Mouse (Mus musculus): ENCODE measurements around the gene Ndufaf7. TPM values are rescaled to one million over a fixed set of nuclear protein-coding genes. Genes with fewer than 3 reads are reported as not detected.

The Ndufaf7 gene
- polyA plus RNA-seq, 1 experiment from 2014 or later, result 46.5 TPM

- Histone ChIP-seq H3K27ac (replicated peaks; ENCODE audit: low read depth, low read length) (no peak overlapping the region), H3K4me3 (ENCODE audit: low read depth, low read length) (peak overlapping the region; percentile 90), H3K27me3 (ENCODE audit: control insufficient read depth, insufficient read depth, low read length) (no peaks in the 10 kb centered on the region), H3K4me2 (ENCODE audit: low read depth, severe bottlenecking) (peak overlapping the region; percentile 61), H3K9me3 (ENCODE audit: control insufficient read depth, low read length) (no peaks in the 10 kb centered on the region), H3K4me1 (ENCODE audit: control insufficient read depth, insufficient read depth, low read length) (no peaks in the 10 kb centered on the region), H3K36me3 (ENCODE audit: control insufficient read depth, insufficient read depth, low read length) (peaks cover 13% of the 10 kb centered on the region), H3K9ac (ENCODE audit: low read length) (peak overlapping the region; percentile 51)
- ATAC-seq (ENCODE audit: insufficient number of reproducible peaks, low FRiP score, low TSS enrichment, low read depth), result peak; percentile 50; the same call in 1 of the 2 replicates
- peak; percentile 24 for DNase-seq (ENCODE audit: low spot score)
- 10% methylated on average over 26 of the region's 26 CpGs for WGBS
Measured at GRCm38 (mm10) chr17:78937229-78937853, 405 bp downstream of the Ndufaf7 start.

DNA sequence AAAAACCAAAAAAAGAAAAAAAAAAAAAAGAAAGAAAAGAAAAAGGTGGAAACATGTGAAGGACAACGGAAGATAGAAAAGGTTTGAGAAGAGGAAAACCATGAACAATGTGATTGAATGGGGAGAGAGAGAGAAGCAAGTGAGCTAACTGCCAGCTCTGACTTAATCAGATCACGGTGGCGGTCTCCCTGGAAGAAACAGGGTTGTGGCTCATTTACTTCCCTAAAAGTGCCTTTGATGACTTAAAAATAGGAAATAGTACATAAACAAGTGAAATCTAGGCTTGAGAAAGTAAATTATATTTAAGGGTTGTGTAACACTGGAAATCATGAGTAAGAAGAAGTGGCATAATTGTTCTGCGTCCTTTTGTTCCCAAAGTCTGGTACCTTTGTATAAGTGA, 2.0 kb downstream of the Ndufaf7 start:
- Histone ChIP-seq H3K9me3 (ENCODE audit: control insufficient read depth, low read length) (no peaks in the 10 kb centered on the region), H3K4me1 (ENCODE audit: control insufficient read depth, insufficient read depth, low read length) (no peaks in the 10 kb centered on the region), H3K36me3 (ENCODE audit: control insufficient read depth, insufficient read depth, low read length) (peaks cover 8% of the 10 kb centered on the region), H3K9ac (ENCODE audit: low read length) (no peak overlapping the region), H3K4me2 (ENCODE audit: low read depth, severe bottlenecking) (no peak overlapping the region), H3K27me3 (ENCODE audit: control insufficient read depth, insufficient read depth, low read length) (no peaks in the 10 kb centered on the region), H3K4me3 (ENCODE audit: low read depth, low read length) (no peak overlapping the region), H3K27ac (replicated peaks; ENCODE audit: low read depth, low read length) (no peak overlapping the region)
- ATAC-seq (ENCODE audit: insufficient number of reproducible peaks, low FRiP score, low TSS enrichment, low read depth), result no peak
- no peak for DNase-seq (ENCODE audit: low spot score)
- 94% methylated on average over 4 of the region's 4 CpGs for WGBS

- WGBS, result 56% methylated on average over 11 of the region's 11 CpGs
- H3K4me2 ChIP-seq (ENCODE audit: low read depth, severe bottlenecking), result no peak overlapping the region
- no peaks in the 10 kb centered on the region for H3K4me1 ChIP-seq (ENCODE audit: control insufficient read depth, insufficient read depth, low read length)
- H3K36me3 ChIP-seq (ENCODE audit: control insufficient read depth, insufficient read depth, low read length), result no peaks in the 10 kb centered on the region
- no peaks in the 10 kb centered on the region for H3K9me3 ChIP-seq (ENCODE audit: control insufficient read depth, low read length)
- ATAC-seq (ENCODE audit: insufficient number of reproducible peaks, low FRiP score, low TSS enrichment, low read depth) (no peak), DNase-seq (ENCODE audit: low spot score) (no peak)
- no peak overlapping the region for H3K9ac ChIP-seq (ENCODE audit: low read length)
- H3K4me3 ChIP-seq (ENCODE audit: low read depth, low read length), result no peak overlapping the region
- H3K27ac ChIP-seq (replicated peaks; ENCODE audit: low read depth, low read length), result no peak overlapping the region
- H3K27me3 ChIP-seq (ENCODE audit: control insufficient read depth, insufficient read depth, low read length), result no peaks in the 10 kb centered on the region
Measured at GRCm38 (mm10) chr17:78942579-78942978, 5.6 kb downstream of the Ndufaf7 start.

- no peak for DNase-seq (ENCODE audit: low spot score)
- H3K36me3 ChIP-seq (ENCODE audit: control insufficient read depth, insufficient read depth, low read length), result peaks cover 12% of the 10 kb centered on the region
- no peaks in the 10 kb centered on the region for H3K9me3 ChIP-seq (ENCODE audit: control insufficient read depth, low read length)
- H3K9ac ChIP-seq (ENCODE audit: low read length), result no peak overlapping the region
- ATAC-seq (ENCODE audit: insufficient number of reproducible peaks, low FRiP score, low TSS enrichment, low read depth), result no peak
- H3K27me3 ChIP-seq (ENCODE audit: control insufficient read depth, insufficient read depth, low read length), result no peaks in the 10 kb centered on the region
- no peak overlapping the region for H3K4me3 ChIP-seq (ENCODE audit: low read depth, low read length)
- no peaks in the 10 kb centered on the region for H3K4me1 ChIP-seq (ENCODE audit: control insufficient read depth, insufficient read depth, low read length)
- WGBS, result 97% methylated on average over 5 of the region's 5 CpGs
- no peak overlapping the region for H3K27ac ChIP-seq (replicated peaks; ENCODE audit: low read depth, low read length)
- no peak overlapping the region for H3K4me2 ChIP-seq (ENCODE audit: low read depth, severe bottlenecking)
Measured at GRCm38 (mm10) chr17:78951225-78951624, 14.3 kb downstream of the Ndufaf7 start.

GRCm38 (mm10) chr17:78952070-78952469, 15.1 kb downstream of the Ndufaf7 start:
- Histone ChIP-seq H3K27ac (replicated peaks; ENCODE audit: low read depth, low read length) (no peak overlapping the region), H3K9ac (ENCODE audit: low read length) (no peak overlapping the region), H3K36me3 (ENCODE audit: control insufficient read depth, insufficient read depth, low read length) (peaks cover 12% of the 10 kb centered on the region), H3K4me3 (ENCODE audit: low read depth, low read length) (no peak overlapping the region), H3K4me1 (ENCODE audit: control insufficient read depth, insufficient read depth, low read length) (no peaks in the 10 kb centered on the region), H3K27me3 (ENCODE audit: control insufficient read depth, insufficient read depth, low read length) (no peaks in the 10 kb centered on the region), H3K4me2 (ENCODE audit: low read depth, severe bottlenecking) (no peak overlapping the region), H3K9me3 (ENCODE audit: control insufficient read depth, low read length) (no peaks in the 10 kb centered on the region)
- WGBS, result 88% methylated on average over 5 of the region's 5 CpGs
- ATAC-seq (ENCODE audit: insufficient number of reproducible peaks, low FRiP score, low TSS enrichment, low read depth), result no peak
- DNase-seq (ENCODE audit: low spot score), result no peak

- ATAC-seq (ENCODE audit: insufficient number of reproducible peaks, low FRiP score, low TSS enrichment, low read depth), result no peak
- Histone ChIP-seq H3K27me3 (ENCODE audit: control insufficient read depth, insufficient read depth, low read length) (no peaks in the 10 kb centered on the region), H3K4me3 (ENCODE audit: low read depth, low read length) (no peak overlapping the region), H3K27ac (replicated peaks; ENCODE audit: low read depth, low read length) (no peak overlapping the region), H3K36me3 (ENCODE audit: control insufficient read depth, insufficient read depth, low read length) (peaks cover 12% of the 10 kb centered on the region), H3K9ac (ENCODE audit: low read length) (no peak overlapping the region), H3K4me1 (ENCODE audit: control insufficient read depth, insufficient read depth, low read length) (no peaks in the 10 kb centered on the region), H3K9me3 (ENCODE audit: control insufficient read depth, low read length) (no peaks in the 10 kb centered on the region), H3K4me2 (ENCODE audit: low read depth, severe bottlenecking) (no peak overlapping the region)
- DNase-seq (ENCODE audit: low spot score), result no peak
- 90% methylated on average over 8 of the region's 8 CpGs for WGBS
Measured at GRCm38 (mm10) chr17:78953240-78953639, 16.3 kb downstream of the Ndufaf7 start.

DNA sequence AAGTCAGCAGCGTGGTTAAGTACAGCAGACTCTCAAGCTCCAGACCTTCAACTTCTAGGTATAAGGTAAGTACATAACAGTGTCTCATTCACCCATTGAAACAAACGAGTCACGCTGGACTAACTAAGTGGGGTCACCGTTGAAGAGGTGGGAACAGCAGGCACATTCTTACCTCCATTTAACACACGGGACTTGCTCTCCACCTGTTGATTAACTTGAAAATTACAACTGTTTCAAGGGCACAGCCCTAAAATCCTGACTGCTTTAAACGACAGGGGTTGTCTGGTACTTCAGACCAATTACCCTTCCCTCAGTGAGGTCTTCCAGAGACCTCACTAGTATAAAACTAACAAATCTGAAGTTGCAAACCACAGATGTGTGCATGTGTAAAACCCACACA, 22.5 kb downstream of the Ndufaf7 start:
- Histone ChIP-seq H3K4me2 (ENCODE audit: low read depth, severe bottlenecking) (no peak overlapping the region), H3K27me3 (ENCODE audit: control insufficient read depth, insufficient read depth, low read length) (no peaks in the 10 kb centered on the region), H3K36me3 (ENCODE audit: control insufficient read depth, insufficient read depth, low read length) (peaks cover 9% of the 10 kb centered on the region; the same call in 1 of the 2 replicates), H3K27ac (replicated peaks; ENCODE audit: low read depth, low read length) (no peak overlapping the region), H3K9me3 (ENCODE audit: control insufficient read depth, low read length) (no peaks in the 10 kb centered on the region), H3K4me1 (ENCODE audit: control insufficient read depth, insufficient read depth, low read length) (no peaks in the 10 kb centered on the region), H3K9ac (ENCODE audit: low read length) (no peak overlapping the region), H3K4me3 (ENCODE audit: low read depth, low read length) (no peak overlapping the region)
- DNase-seq (ENCODE audit: low spot score) (no peak), ATAC-seq (ENCODE audit: insufficient number of reproducible peaks, low FRiP score, low TSS enrichment, low read depth) (no peak)
- 71% methylated on average over 6 of the region's 6 CpGs for WGBS

- Histone ChIP-seq H3K9me3 (ENCODE audit: control insufficient read depth, low read length) (no peaks in the 10 kb centered on the region), H3K4me1 (ENCODE audit: control insufficient read depth, insufficient read depth, low read length) (no peaks in the 10 kb centered on the region), H3K4me2 (ENCODE audit: low read depth, severe bottlenecking) (no peak overlapping the region), H3K27me3 (ENCODE audit: control insufficient read depth, insufficient read depth, low read length) (no peaks in the 10 kb centered on the region), H3K36me3 (ENCODE audit: control insufficient read depth, insufficient read depth, low read length) (peaks cover 6% of the 10 kb centered on the region; the same call in 1 of the 2 replicates), H3K27ac (replicated peaks; ENCODE audit: low read depth, low read length) (no peak overlapping the region), H3K9ac (ENCODE audit: low read length) (no peak overlapping the region), H3K4me3 (ENCODE audit: low read depth, low read length) (no peak overlapping the region)
- ATAC-seq (ENCODE audit: insufficient number of reproducible peaks, low FRiP score, low TSS enrichment, low read depth), result no peak
- no peak for DNase-seq (ENCODE audit: low spot score)
- WGBS, result 97% methylated on average over 1 of the region's 1 CpGs
Measured at GRCm38 (mm10) chr17:78964387-78964786, 27.5 kb downstream of the Ndufaf7 start.

All from limb, embryonic 11.5 days (tissue).